Mouse (Mus musculus) lung, postnatal 0 days (tissue): ENCODE results near the gene Ciao2b.

Source experiments
- CTCF ChIP-seq: IDR thresholded peaks from 2 replicates; pipeline ENCODE4 v1.5.1; 2016; ENCODE audit warnings: antibody characterized with exemption, mild to moderate bottlenecking
- EP300 ChIP-seq: IDR thresholded peaks from 2 replicates; pipeline ENCODE4 v1.6.1; 2016; ENCODE audit warnings: antibody characterized with exemption, mild to moderate bottlenecking, control low read depth

GRCm38 (mm10) chr8:104601941-104602371, 39.8 kb downstream of the Ciao2b start:
- TF ChIP-seq EP300 (no peak), CTCF (no peak)
